Mouse (Mus musculus) limb, embryonic 14.5 days (tissue): ENCODE measurements around the gene Stpg1. TPM values are rescaled to one million over a fixed set of nuclear protein-coding genes. Genes with fewer than 3 reads are reported as not detected.
A peak's percentile ranks its signal among the peaks of the same experiment; 100 is the strongest.

ENCODE experiments used
- ATAC-seq: fragments of 200-750 bp; cut with Nextera tagmentation; 2 replicates; pipeline ENCODE4 v1.8.0; 2017; ENCODE audit warnings: low read depth, moderate number of reproducible peaks, moderate TSS enrichment; ENCODE audit not compliant: low FRiP score
- DNase-seq: peaks from one replicate; pipeline ENCODE4 v3.0.0-alpha.2; 2015; ENCODE audit warnings: low spot score
- H3K27ac ChIP-seq: fragments of 300-500 bp; sonication (generic); replicated peaks from 2 replicates; pipeline ENCODE4 v1.5.1; 2014; ENCODE audit warnings: low read depth, mild to moderate bottlenecking, low read length, moderate library complexity, mixed read lengths
- H3K27me3 ChIP-seq: fragments of 300-500 bp; sonication (generic); 2 replicates; pipeline ENCODE4 v1.6.1; 2014; ENCODE audit warnings: low read length, mixed read lengths; ENCODE audit not compliant: control insufficient read depth, insufficient read depth
- H3K36me3 ChIP-seq: fragments of 300-500 bp; sonication (generic); 2 replicates; pipeline ENCODE4 v1.6.1; 2014; ENCODE audit warnings: mild to moderate bottlenecking, low read length, moderate library complexity, mixed read lengths; ENCODE audit not compliant: control insufficient read depth, insufficient read depth
- H3K4me1 ChIP-seq: fragments of 300-500 bp; sonication (generic); 2 replicates; pipeline ENCODE4 v1.6.1; 2014; ENCODE audit warnings: antibody characterized with exemption, low read length, mixed read lengths; ENCODE audit not compliant: control insufficient read depth, insufficient read depth
- H3K4me2 ChIP-seq: fragments of 300-500 bp; sonication (generic); replicated peaks from 2 replicates; pipeline ENCODE4 v1.6.1; 2014; ENCODE audit warnings: low read depth, mild to moderate bottlenecking, low read length, moderate library complexity; ENCODE audit not compliant: severe bottlenecking
- H3K4me3 ChIP-seq: fragments of 300-500 bp; sonication (generic); replicated peaks from 2 replicates; pipeline ENCODE4 v1.5.1; 2014; ENCODE audit warnings: low read length
- H3K9ac ChIP-seq: fragments of 300-500 bp; sonication (generic); 2 replicates; pipeline ENCODE4 v1.6.1; 2014; ENCODE audit warnings: mild to moderate bottlenecking, low read depth, low read length, moderate library complexity; ENCODE audit not compliant: severe bottlenecking
- H3K9me3 ChIP-seq: fragments of 300-500 bp; sonication (generic); 2 replicates; pipeline ENCODE4 v1.6.1; 2016; ENCODE audit warnings: low read length; ENCODE audit not compliant: control insufficient read depth
- POLR2A ChIP-seq: fragments of 200-500 bp; IDR thresholded peaks from 2 replicates; pipeline ENCODE4 v1.8.0; 2012; ENCODE audit warnings: inconsistent platforms, mild to moderate bottlenecking, moderate library complexity, borderline replicate concordance; ENCODE audit not compliant: insufficient read depth, insufficient read length; ENCODE audit errors: extremely low read depth
- WGBS: fragments of 180-500 bp; shearing (Covaris S2); extraction: QIAGEN DNeasy Blood & Tissue Kit; methylation state at CpG from one replicate; pipeline ENCODE4 v1.1.7; 2014; 5-methylcytosine and 5-hydroxymethylcytosine counted together
- polyA plus RNA-seq, 2 experiments: library from polyadenylated mRNA; depleted of rRNA in 1 of 2; stranded (reverse) in 1 of 2; unstranded in 1 of 2; fragments of >200 nt; fragmentation: Nextera tagmentation in 1 of 2; extraction: Ambion mirVana in 1 of 2; gene quantifications; 2 replicates each; pipeline versions ENCODE4 v1.2.1 to v1.2.3; 2012 to 2014

The Stpg1 gene
- polyA plus RNA-seq, 2 experiments, result 0.15 to 0.20 TPM

GRCm38 (mm10) chr4:135514925-135515324, 20.3 kb downstream of the Stpg1 start:
- WGBS, result 64% methylated on average over 14 of the region's 14 CpGs
- no peak overlapping the region for H3K27ac ChIP-seq
- TF ChIP-seq POLR2A, result no peak

GRCm38 (mm10) chr4:135516351-135517316, 22.0 kb downstream of the Stpg1 start:
- H3K4me2 ChIP-seq, result no peak overlapping the region
- whole genome bisulfite sequencing, result 53% methylated on average over 15 of the region's 15 CpGs
- no peak for TF ChIP-seq POLR2A
- no peaks in the 10 kb centered on the region for H3K36me3 ChIP-seq
- ATAC-seq (no peak), DNase-seq (peak; percentile 44)
- no peaks in the 10 kb centered on the region; the same call in 1 of the 2 replicates for H3K4me1 ChIP-seq
- no peaks in the 10 kb centered on the region for H3K9me3 ChIP-seq
- no peak overlapping the region for H3K4me3 ChIP-seq
- no peak overlapping the region for H3K9ac ChIP-seq
- no peak overlapping the region for H3K27ac ChIP-seq
- H3K27me3 ChIP-seq, result no peaks in the 10 kb centered on the region

More at GRCm38 (mm10) chr4:135514925-135515324, 20.3 kb downstream of the Stpg1 start:
- Histone ChIP-seq H3K4me3 (no peak overlapping the region), H3K36me3 (no peaks in the 10 kb centered on the region), H3K9me3 (no peaks in the 10 kb centered on the region), H3K4me2 (no peak overlapping the region), H3K9ac (no peak overlapping the region), H3K4me1 (no peaks in the 10 kb centered on the region; the same call in 1 of the 2 replicates), H3K27me3 (no peaks in the 10 kb centered on the region)
- DNase-seq, result no peak
- ATAC-seq, result no peak

GRCm38 (mm10) chr4:135518135-135518534, 23.5 kb downstream of the Stpg1 start:
- no peak for ATAC-seq
- no peaks in the 10 kb centered on the region for H3K9me3 ChIP-seq

GRCm38 (mm10) chr4:135520421-135520820, 25.8 kb downstream of the Stpg1 start:
- TF ChIP-seq POLR2A, result no peak
- WGBS, result 74% methylated on average over 9 of the region's 9 CpGs
- Histone ChIP-seq H3K4me2 (no peak overlapping the region), H3K4me3 (no peak overlapping the region), H3K27me3 (no peaks in the 10 kb centered on the region), H3K9ac (no peak overlapping the region), H3K4me1 (peaks cover 2% of the 10 kb centered on the region; the same call in 1 of the 2 replicates), H3K9me3 (no peaks in the 10 kb centered on the region), H3K27ac (no peak overlapping the region), H3K36me3 (no peaks in the 10 kb centered on the region)
- ATAC-seq, result no peak
- DNase-seq, result no peak

More at GRCm38 (mm10) chr4:135518135-135518534, 23.5 kb downstream of the Stpg1 start:
- no peak for TF ChIP-seq POLR2A
- H3K27ac ChIP-seq, result no peak overlapping the region
- H3K9ac ChIP-seq, result no peak overlapping the region
- H3K4me1 ChIP-seq, result no peaks in the 10 kb centered on the region; the same call in 1 of the 2 replicates
- WGBS, result 76% methylated on average over 12 of the region's 12 CpGs
- no peaks in the 10 kb centered on the region for H3K27me3 ChIP-seq
- H3K4me2 ChIP-seq, result no peak overlapping the region
- no peak overlapping the region for H3K4me3 ChIP-seq
- no peak for DNase-seq
- no peaks in the 10 kb centered on the region for H3K36me3 ChIP-seq

GRCm38 (mm10) chr4:135523939-135524338, 29.3 kb downstream of the Stpg1 start:
- Histone ChIP-seq H3K9me3 (no peaks in the 10 kb centered on the region), H3K27me3 (no peaks in the 10 kb centered on the region), H3K4me1 (0 out of 2 replicates have a peak, but pooled peaks cover 2% of the 10 kb centered on the region), H3K27ac (0 out of 2 replicates have a peak overlapping the region, but pooled peaks have one; percentile 33), H3K4me2 (no peak overlapping the region), H3K9ac (no peak overlapping the region), H3K4me3 (no peak overlapping the region), H3K36me3 (no peaks in the 10 kb centered on the region)
- ATAC-seq (no peak), DNase-seq (no peak)
- WGBS, result 14% methylated on average over 3 of the region's 7 CpGs
- TF ChIP-seq POLR2A, result no peak
